Mouse (Mus musculus): ENCODE data around the gene Lhpp.

Gene Lhpp

DNA sequence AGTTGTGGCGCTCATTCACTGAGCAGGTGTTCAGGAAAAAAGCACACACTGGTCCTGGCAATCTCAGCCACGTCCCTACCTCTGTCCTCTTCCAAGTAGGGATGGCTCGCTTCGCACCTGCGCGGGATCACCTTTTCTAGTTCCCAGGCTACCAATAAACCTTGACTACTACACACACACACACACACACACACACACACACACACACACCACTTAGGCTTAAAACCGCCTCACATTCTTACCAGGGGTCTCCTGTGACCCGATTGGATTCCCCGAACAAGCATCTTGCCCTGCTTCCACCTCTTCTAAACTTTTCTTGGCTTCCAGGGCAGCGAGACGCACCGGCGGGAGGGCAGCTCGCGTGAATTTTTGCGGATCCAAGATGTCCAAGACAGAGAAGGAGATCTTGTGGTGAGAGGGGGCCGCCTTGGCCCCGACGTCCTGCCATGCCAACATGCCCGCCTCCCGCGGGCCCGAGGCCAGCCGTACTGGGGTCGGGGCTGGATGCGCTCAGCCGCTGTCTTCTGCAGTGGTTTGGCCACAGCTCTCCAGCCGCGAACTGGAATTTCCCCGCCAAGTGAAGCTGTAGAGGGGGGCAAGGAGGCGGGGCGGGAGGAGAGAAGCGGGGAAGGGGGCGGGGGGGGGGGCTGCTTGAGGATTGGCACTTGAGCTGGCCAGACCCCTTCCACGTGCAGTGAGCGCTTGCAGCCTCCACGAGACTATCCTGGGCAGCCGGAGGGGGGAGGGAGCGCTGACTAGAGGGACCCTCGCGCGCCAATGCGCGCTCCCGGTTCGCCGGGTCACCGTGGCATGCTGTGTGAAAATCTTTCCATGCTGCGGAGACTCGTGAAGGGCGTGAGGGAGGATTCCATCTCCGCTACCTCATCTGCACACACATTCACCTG lies 11.1 kb upstream of the Lhpp start, which contains the start of gene Nkx1-2:
Gene Nkx1-2 (minus strand): TSS at position 567 of the 905 bp plus-strand sequence.
- DNase-seq: peak in 1 of 2 experiments; percentile 7

DNA sequence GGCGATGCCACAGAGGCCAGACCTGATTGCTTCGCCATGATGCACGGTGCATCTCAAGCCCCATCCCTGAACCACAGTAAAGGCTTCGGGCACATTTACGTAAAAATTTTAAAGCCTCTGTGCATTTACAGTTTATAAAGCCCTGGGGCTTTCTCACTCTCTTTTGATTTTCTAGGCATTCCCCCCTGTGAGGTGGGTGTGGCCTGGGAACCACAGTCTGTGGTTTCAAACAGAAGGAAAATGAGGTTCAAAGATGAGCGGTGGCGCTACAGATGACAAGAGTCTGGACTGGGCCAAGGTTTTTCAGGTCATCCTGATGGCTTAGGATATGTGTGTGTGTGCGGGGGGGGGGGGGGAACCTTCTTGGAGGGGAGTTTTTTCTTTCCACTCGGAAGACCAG lies 10.4 kb upstream of the Lhpp start:
- DNase-seq: no peak

DNA sequence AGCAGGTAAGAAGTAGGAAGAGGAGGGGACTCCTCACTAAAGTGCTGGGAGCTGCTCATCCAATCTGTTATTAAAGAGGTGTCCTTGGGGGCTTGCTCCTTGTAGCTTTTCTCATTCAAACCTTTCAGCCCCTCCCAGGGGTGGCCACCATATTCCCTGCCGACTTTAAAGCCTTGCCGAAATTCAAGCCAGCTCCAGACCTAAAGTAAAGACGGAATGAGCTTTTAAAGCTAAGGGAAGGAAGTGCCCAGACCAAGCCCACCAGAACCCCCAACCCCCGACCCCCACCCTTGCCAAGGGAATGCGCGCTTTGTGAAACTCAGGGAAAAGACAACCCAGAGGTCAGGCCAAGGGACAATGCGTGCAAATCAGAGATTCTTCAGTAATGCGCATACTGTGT lies 9.5 kb upstream of the Lhpp start:
- DNase-seq: no peak

DNA sequence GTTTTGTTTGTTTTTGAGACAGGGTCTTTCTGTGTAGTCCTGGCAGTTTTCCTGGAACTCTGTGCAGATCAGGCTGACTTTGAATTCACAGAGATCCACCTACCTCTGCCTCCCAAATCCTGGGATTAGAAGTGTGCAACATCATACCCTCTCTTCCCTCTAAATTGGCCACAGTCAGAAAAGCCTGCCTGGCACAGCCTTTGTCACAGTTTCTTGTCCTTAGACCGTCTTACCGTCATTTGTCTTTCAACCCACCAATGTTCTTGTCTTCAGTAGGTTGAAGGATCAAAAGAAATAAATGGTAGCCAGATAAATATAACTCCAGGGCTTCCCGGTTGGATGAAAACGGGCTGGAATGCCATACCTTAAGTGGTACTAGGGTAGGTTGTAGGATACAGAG lies 5.7 kb upstream of the Lhpp start:
- DNase-seq: no peak

DNA sequence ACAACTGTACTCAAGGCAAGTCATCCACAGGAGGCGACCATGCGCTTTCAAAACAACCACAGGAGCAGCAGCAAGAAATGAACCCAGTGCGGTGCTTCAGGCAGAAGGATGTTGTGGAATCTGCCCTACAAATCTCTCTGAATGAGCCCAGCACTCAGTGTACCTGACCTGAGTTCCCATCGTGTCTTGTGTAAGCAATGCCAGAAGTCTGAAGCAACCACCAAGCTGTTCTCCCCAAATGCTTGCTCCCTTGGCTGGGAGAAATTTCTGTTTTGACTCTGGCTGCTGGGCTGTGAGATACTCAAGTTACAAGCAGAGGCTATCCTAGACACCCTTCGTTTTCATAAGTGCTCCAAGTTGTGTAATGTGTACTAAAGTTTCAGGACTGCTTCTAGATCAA lies 4.7 kb upstream of the Lhpp start:
- DNase-seq: no peak

DNA sequence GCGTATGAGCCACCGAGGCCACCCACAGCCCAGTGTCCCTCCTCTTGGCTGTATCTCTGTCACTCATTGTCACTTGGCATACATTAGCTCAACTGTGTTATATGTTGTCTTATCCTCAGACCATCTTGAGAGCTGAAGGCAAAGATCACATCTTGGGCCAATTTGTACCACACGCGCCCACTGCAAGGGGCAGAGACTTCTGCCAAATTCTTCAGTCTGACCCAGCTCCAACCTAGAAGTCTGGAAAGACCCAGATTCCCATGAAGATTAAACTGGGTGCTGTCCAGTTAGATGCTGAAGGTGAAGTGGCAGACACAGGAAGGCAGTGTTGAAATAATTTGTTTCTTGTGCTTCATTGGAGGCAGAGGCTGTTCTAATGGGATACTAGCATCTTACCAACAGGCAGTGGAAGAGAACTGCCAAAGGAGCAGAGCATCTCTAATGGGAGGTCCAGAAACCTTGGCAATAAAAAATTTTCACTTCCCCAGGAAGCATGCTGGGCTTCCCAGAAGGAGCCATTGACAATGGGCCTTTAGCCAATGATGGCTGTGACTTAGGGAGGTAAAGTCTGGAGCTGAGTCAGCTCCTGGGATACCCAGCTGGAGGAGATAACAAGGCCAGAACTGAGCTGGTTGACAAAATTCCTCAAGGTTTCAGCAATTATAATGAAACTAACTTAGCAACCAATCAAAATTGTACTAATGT lies 2.0 kb upstream of the Lhpp start:
- DNase-seq: no peak

DNA sequence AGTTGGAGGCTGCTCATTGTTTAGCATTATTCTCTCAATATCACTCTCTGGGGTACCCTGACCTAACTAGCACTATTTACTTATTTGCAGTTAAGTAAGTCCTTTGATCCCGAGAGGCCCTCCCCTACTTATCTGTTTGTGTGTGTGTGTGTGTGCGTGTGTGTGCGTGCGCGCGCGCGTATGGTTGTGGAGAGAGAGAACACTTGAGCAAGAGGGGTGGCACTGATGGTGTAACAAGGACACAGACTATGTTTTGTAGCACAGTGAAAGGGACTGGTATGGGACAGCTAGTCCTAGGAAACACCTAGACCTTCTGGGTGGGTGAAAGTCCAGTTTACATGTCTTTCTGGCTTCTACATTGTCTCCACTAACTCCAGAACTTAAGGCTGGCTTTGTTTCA lies 1.1 kb downstream of the Lhpp start:
- DNase-seq: no peak

DNA sequence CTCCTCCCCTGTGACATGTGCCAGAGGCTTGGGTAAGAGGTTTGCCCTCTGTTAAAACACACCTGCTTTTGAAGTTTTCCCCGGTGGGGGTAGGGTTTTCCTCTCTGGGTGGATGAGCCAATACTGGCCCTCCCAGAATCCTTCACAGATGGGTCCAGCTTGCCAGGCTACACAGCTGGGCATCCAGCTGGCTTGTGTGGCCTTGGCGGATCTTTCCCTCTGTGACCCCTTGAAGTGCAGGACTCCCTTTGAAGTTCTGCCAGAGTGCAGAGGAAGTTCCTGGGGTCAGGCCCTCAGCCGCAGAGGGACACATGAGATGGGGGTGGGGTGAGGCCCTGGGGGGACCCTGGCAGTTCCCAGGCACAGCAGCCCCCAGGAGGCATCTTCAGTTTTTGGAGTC lies 4.9 kb downstream of the Lhpp start:
- no peak for DNase-seq

DNA sequence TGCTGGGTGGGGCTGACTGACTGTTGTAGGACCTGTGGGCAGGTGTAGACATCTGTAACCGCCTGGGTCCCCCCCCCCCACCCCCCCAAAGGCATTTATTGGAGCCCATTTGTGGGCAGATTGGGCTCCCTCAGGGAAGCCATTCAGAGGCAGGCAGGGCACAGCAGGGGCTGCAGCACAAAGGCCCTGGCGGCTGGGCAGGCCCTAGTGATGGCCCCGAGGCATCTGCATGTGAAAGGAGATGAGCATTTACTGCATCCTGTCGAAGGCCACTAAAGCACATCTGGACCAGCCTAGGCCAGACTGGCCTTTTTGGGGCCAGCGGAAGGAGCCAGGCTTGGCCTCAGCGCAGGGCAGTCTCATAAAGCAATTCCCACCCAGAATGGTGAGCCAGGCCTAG lies 6.0 kb downstream of the Lhpp start:
- DNase-seq: no peak

DNA sequence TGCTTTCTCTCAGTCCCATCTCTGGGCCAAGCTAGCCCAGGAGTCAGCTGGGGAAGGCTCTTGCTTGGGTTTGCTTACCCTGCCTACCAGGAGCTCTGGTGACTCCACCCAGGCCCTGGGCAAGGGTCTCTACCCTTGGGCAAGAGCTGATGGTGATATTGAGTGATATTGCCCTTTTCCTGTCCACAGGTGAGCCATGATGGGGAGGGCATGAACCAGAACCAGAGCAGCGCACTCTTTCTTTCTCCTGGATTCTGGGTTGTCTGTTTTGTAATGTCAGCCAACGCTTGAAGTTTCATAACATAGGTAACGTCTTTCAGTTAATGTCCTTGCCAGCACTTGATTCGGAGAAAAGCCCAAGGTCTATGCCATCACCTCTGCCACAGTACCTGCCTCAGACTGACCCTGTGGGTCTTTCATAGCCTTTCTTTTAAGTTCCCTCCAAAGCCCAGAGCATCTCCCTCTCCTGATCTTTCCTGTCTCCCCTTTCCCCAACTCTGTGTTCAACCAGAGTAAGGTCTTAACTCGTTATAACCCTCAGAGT lies 6.7 kb downstream of the Lhpp start:
- no peak for DNase-seq

DNA sequence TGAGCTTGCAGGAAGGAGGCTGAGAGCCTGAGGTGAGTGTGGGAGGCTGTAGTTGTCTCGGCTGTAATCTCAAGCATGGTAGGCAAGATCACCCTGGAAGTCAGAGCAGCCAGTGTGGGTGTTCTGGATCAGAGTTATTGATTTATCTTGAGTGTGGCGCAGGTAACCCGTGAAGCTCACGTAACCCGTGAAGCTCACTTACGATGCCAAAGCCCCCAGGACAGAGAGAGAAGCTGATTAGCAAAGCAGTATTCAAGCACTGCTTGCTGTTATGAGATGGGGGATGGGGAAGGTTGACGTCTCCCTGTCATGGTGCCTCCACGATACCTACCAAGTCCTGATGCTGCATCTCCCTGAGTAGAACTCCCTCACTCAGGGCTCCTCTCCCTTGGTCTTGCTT lies 9.1 kb downstream of the Lhpp start:
- DNase-seq: no peak

DNA sequence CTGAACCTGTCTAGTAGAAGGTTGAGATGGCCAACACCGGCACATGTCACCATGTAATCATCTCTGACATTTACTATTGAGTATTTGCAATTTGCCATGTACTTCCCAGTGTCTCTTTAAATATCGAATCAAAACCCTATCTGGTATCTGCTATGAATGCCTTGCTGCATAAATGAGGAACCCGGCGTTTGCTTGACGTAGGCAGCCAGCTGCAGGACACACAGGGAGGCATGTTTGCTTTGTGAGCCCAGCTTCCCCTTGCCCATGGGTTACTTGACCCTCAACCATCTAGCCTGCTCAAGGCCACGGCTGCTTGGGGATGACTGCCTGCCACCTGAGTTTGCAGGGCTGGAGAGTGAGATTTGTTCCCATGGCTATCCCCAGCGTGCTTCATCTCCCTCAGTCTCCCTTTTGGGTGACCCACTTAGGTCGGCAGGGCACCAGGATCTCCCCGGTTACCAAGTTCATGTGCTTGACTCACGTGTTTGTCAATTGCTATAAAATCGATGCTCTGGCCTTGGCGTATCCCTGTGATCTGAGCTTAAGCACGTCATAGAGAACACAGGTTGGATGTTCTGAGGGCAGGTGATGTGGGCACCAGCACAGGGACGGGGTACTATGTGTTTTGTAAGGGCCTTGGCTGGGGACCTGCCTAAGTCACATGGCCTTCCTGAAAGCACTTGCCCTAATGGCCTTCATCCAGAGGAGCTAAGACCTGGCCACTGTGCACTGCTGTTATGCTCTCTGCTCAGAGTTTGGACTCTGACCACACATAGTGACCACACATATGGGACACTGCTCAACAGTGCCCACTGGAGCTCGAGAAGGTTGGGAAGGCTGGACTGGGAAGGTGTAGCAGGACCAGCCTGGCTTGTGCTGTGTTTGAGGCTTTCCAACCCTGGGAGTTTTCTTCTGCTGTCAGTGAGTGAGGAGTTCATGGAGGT lies 9.8 kb downstream of the Lhpp start:
- DNase-seq: peak; percentile 56 to 73

DNA sequence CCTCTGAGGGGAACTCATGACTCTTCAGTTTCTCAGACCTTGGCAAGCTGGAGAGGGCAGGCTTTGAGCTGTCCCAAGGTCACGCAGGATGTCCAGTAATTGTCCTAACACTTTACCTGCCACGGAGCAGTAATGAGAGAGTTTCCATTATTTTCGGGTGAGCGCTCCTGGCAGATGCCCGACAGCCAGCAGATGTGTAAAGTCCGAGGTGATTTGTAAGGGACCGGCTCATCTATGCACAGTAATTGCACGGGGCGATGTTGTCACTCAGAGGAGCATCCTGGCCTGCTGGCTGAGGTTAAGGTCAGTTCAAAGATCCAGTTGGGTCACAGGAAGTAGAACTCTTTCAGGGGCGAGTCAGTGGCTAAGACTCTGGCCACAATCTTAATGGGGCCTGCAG lies 13.7 kb downstream of the Lhpp start:
- peak; percentile 22 to 39 for DNase-seq

DNA sequence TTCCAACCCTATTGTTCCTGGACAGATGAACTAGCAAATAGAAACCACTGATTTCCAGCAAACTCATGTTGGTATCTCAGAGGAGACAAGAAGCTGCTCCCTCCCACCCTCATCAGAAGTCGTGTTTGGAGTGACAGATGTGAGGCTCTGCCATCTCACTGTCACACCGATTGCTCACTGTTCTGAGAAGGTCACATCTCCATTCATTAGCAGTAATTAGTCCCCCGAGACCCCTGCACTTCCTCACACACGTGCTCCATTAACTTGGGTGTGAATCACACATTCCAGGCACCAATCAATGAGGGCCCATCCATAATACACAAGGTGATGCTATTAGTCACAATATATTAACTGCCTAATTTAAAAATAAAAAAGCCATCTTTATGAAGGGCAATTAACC lies 15.7 kb downstream of the Lhpp start:
- no peak for DNase-seq

DNA sequence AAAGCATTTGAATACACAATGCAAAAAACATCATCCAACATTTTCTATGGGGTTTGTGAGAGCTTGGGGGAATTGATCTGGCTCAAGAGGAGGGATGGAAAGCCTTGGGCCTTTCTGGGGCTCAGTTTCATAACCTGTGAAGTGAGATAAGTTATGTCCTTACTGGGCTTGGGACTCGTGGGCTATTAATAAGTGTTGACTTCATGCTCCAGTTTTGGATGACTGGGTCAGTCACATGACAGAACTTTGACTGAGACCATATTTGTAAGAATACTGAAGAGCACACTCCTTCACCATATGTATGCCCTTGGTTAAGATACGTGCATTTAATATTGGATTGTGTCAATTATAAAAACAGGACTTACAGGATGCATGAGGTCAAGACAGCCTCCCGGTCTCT lies 17.0 kb downstream of the Lhpp start:
- no peak for DNase-seq

DNA sequence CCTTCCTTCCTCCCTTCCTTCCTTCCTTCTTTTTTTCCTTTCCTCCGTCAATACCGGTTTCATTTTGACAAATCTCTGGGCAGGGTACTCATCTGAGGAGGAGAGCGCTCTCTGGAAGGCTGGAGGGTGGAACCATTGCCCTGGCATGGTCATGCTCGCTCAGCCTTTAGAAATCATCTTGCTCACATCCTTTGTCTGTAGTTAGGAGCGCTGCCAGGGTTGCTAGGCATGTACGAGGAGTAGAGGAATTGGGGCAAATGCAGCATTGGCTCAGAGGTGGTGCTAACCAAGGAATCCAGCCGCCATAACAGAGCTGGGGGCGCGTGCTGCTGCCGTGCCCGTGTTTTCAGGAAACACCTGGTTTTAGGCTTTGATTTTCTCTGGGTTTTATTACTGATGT lies 20.9 kb downstream of the Lhpp start:
- no peak for DNase-seq

DNA sequence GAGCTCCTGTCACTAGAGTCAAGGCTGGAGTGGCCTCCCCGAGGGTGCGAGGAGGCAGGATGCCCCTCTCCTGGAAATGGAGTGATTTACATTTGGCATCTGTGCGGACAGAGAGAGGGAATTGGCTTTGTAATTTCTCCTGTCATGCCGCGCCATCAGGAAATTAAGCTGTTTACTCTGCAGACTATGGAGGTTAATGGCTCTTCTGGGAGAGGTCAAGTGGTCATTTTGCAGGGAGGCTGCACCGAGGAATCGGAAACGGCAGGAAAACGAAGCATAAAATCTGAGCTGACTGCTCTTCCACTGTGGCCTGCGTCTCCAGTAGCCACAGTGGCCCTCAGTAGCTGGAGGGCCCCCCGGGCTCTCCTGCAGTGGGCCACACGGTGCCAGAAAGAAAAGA lies 26.9 kb downstream of the Lhpp start:
- DNase-seq: no peak

DNA sequence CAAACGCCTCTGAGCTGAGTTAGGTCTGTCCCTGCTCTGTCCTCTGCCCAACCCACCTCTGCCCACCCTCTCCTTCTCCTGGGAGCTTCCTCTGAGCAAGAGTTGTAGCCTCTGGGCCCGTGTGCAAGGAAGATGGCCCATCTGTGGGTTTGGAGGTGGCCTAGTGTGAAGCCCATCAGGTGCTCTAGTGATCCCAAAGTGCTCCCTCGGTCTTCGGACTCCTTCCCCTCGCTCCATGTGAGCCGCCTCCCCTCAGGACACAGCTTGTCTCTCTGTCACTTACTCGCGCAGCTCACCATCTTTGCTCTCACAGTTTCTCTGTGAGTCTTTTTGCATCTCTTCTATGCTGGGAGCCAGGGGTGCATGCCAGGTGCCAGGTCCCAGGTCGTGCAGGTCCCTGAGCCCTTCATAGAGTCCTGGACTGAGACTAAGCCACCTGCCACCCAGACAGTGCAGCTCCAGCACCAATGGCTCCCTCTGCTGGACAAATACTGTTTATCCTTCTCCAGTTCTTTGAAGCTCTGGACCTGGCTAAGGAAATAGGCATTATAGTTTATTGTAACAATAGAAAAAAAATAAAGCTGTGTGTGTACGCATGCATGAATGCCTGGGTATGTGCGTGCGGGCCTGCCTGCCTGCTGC lies 28.1 kb downstream of the Lhpp start:
- peak; percentile 66 to 69 for DNase-seq

DNA sequence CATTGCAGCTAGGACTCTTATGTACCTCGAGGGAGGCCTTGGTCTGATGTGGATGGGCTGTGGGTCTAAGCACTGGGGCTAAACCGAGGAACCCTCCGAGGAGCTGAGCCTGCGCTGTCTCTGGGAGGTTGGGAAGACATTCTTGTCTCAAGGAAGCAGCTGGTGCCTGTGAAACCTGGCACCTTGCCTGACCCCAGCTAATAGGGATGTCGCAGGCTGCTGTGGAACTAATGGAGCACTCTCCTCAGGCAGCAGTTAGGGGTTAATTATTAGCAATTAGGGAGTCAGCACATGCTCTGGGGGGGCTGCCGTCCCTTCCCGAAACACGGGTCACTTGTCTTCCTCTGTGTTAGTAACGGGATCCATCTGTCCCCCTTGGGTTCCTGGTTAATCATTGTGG lies 30.5 kb downstream of the Lhpp start:
- DNase-seq: peak; percentile 73 to 78

DNA sequence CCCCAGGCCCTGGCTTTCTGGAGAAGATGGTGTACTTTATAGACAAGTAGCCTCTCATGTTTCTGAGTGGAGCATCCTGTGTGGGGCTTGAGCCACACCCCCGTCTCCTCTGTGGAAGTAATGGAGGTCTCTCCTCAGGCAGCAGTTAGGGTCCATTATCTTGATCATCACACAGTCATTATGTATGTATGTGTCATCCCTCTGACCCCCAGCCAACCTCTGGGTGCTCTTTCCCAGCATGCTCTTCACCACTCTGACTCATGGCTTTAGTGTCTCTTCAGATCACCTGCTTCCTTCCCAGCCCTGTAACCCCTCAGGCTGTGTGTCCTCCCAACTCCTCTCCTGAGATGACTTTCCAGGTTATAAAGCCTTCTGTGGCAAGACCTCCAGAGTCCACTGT lies 31.2 kb downstream of the Lhpp start:
- DNase-seq: no peak

DNA sequence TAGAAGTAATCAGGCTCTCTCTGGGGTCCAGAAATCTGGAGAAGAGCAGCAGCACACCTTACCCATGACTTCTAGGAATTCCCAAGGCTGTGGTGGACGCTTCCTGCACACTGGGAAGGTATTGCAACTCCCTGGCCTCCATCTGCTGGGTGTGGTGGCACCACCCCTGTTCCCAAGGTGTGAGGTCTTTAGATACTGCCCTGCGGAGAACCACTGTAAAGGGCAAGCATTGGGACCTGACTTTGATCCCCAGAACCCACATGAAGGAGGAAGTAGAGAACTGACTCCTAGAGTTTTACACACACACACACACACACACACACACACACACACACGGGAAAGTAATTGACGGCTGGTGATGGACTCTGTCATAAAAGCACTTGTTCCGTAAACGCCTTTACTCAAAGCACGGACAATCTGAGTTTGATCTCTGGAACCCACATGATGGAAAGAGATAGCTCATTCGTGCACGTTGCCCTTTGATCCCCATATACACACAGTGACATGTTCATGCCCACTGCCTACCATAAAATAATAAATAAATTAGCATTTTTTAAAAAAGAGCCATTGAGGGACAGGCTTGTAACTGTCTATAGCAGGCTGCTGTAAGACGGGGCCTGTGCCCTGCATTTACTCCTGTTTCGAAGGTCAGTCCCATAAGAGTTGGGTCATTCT lies 34.3 kb downstream of the Lhpp start:
- no peak for DNase-seq

DNA sequence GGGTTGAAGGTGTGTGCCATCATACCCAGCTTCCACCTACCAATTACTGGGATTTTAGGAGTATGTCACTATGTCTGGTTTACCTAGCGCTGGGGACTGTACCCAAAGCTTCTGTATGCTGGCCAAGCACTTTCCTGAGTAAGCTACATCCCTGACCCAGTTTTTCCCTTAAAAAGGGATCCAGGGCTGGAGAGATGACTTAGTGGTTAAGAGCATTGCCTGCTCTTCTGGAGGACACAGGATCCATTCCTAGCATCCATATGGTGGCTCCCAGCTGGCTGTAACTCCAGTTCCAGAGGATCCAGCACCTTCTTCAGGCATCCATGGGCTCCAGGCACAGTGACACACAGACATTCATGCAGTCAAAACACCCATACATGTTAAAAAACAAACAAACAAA lies 36.1 kb downstream of the Lhpp start:
- DNase-seq: no peak
